Mouse (Mus musculus) megakaryocyte, embryonic 14.5 days (primary cell): ENCODE data around the gene Nfkbie.

Experiments
- FLI1 ChIP-seq: IDR thresholded peaks from 2 replicates; pipeline ENCODE4 v1.6.1; 2012; ENCODE audit warnings: low read length, inconsistent platforms, mixed read lengths
- GATA1 ChIP-seq: IDR thresholded peaks from 3 replicates; pipeline ENCODE4 v1.6.1; 2012; ENCODE audit warnings: mixed read lengths, low read length, inconsistent platforms, borderline replicate concordance

GRCm38 (mm10) chr17:45597787-45598186 is 42.3 kb downstream of the Nfkbie start:
- no peak for TF ChIP-seq GATA1
- no peak for TF ChIP-seq FLI1
